Mouse (Mus musculus): ENCODE measurements around the gene Mpi.

- no peak for TF ChIP-seq CTCF (IDR thresholded peaks at IDR 0.05; ENCODE audit: low read depth, low read length)
- TF ChIP-seq POLR2A (IDR thresholded peaks at IDR 0.05; ENCODE audit: borderline replicate concordance, low read depth, low read length) = no peak
Measured at GRCm38 (mm10) chr9:57525516-57525915, 27.0 kb downstream of the Mpi start.
